Mouse (Mus musculus) inflammation-experienced regulatory T-cells, adult 6 months (primary cell): ENCODE measurements around the gene Rarg. TPM values are rescaled to one million over a fixed set of nuclear protein-coding genes. Genes with fewer than 3 reads are reported as not detected.

ENCODE experiments used
- ATAC-seq: one replicate; pipeline ENCODE4 v1.8.0; 2017
- polyA plus RNA-seq, 3 experiments: library from polyadenylated mRNA; unstranded; fragments of 100-300 nt; shearing (Covaris generic); gene quantifications; one replicate each; pipeline ENCODE4 v1.2.1; 2017

The Rarg gene
- polyA plus RNA-seq, result 10 to 100 TPM; 15.5 to 18.4 (median 18.3) TPM

DNA sequence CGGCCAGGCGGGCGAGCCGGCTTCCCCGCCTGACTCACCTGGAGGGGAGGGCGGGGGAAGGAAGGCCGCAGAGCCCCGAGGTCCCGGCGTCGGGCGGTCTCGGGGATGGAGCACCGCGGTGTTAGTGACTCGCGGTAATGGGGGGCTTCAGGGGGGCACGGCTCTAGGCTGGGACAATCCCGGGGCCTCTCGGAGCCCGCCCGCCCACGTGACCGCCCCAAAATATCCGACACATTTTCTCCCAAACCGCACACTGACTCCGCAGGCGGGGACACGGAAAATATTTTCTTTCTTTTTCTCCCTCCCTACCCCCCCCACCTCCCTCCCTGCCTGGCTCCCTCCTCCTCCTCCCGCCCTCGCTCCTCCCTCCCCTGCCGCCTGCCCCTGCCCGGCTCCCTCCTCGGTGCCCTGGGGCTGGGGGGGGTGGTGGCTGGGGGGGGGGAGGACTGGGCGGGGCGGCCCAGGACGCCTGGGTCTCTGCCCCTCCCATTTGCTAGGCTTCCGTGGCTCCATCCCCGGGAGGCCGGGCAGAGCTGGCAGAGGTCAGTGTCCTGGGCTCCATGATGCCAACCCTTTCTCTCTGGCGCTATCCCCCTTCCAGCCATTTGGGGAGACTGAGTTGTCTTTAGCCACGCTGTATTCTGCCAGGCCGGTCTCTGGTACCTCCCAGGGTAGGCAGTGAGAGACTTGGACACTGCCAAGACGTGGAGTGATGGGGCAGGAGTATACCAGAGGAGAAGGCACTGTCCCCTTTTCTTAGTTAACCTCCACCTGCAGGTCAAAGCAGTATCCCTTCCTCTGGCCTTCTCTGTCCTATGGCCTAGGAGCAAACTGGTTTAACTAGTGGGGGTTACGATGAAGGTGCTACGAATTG, at the start of gene Rarg:
TSS of gene Rarg (minus strand) at position 316 of the 874 bp plus-strand sequence.
- peak; percentile 47 for ATAC-seq

GRCm38 (mm10) chr15:102302542-102302941, 45.2 kb upstream of the Rarg start:
- ATAC-seq, result no peak

DNA sequence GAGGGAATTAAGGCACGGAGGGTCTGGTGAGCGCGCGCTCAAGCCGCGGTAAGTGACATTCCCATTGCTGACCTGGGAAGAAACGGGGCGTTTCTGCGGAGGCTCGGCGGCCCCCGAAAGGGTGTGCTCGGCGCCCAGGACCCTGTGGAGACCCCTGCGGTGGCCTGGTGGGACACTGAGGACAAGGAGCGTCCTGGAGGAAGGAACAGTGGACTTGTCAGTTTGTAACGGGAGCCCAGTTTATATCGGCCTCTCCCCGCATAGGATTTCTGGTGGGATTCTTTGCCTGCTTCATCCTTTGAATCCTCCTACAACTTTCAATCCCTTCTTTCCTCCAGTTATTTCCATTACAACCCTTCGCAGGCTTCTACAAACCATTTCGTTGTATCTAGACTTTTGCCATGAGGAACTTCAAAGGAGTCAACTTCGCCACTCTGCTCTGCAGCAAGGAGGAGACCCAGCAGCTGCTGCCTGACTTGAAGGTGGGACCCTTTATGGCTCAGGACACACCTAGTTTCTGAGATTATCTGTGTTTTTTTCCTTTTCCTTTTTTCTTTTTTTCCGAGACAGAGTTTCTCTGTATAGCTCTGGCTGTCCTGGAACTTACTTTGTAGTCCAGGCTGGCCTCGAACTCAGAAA, 39.2 kb upstream of the Rarg start:
- ATAC-seq, result no peak

GRCm38 (mm10) chr15:102295633-102296367, 38.5 kb upstream of the Rarg start, which contains the start of gene Espl1:
Gene Espl1, plus strand, starts transcription at chr15:102296266.
- ATAC-seq, result peak; percentile 100

DNA sequence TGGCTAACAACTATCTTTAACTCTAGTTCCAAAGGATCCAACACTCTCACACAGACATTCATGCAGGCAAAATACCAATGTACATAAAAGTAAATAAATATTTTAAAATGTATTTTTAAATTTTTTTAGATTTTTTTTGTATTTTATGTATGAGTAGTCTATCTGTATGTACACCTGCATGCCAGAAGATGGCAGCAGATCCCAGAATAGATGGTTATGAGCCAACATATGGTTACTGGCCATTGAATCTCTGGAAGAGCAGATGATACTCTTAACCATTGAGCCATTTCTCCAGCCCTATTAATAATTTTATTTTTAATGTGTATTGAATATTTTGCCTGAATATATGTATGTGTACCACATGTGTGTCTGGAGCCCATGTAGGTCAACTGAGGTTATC, 30.1 kb upstream of the Rarg start:
- ATAC-seq, result peak; percentile 63

DNA sequence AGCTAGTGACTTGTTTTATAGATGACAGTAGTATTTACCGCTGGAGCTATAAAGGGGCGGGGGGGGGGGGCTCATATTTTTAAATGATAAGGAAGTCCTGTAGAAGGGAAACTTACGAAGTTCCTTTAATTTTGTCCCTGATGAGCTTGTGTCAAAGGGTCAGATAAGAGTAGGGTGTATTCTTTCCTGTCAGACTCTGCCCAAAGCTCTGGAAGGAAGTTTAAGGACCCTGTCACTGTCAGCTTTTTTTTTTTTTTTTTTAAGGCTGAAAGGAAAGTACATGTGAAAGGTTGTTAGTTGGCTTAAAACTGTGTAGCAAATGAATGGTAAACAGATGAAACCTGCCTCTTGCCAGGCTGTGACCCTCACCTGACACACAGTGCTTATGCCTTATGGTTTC, 26.3 kb upstream of the Rarg start:
- ATAC-seq, result no peak

DNA sequence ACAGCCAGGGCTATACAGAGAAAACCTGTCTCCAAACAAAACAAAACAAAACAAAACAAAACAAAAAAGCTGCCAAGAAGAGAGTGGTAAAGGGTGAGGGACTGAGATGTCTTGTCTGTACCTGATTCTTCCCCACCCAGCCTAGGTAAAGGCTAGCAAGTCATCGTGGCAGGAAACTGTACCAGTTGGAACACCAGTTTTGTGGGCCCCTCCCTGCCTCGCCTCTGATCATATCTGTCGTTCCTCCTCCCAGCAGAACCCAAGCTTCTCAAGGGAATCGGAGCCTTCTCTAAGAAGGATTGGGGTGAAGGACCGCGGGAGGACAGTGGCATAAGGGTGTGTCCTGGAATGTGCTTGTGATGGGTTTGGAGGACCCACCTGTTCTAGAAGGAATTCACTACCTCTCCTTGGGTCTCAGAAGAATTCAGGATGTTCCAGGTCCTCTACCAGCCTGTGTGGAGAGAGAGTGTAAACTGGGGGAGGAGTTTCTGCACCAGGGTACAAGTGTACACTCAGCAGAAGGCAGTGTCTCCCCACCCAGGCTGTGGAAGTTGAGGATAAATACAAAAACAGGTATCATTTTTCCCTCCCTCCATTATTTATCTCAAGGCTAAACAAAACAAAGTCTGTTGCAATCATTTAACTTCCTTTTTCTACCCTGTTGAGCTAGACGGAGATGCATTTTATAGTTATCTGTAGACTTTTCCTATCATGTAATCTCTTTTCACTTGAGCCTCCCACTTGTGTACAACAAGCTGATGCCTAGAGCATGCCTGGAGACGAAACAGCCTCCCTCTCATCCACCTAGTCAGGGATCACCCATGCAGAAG, 25.4 kb upstream of the Rarg start:
- no peak for ATAC-seq

DNA sequence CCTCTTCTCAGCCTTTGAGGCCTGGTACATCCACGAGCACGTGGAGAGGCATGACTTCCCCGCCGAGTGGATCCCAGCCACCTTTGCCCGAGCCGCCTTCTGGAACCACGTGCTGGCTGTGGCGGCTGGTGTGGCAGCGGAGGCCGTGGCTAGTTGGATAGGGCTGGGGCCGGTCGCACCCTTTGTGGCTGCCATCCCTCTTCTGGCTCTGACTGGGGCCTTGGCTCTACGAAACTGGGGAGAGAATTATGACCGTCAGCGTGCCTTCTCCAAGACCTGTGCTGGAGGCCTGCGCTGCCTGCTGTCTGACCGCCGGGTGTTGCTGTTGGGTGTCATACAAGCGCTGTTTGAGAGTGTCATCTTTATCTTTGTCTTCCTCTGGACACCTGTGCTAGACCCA, 23.3 kb upstream of the Rarg start:
- ATAC-seq, result no peak

GRCm38 (mm10) chr15:102279783-102280520, 22.6 kb upstream of the Rarg start:
- ATAC-seq, result peak; percentile 3

DNA sequence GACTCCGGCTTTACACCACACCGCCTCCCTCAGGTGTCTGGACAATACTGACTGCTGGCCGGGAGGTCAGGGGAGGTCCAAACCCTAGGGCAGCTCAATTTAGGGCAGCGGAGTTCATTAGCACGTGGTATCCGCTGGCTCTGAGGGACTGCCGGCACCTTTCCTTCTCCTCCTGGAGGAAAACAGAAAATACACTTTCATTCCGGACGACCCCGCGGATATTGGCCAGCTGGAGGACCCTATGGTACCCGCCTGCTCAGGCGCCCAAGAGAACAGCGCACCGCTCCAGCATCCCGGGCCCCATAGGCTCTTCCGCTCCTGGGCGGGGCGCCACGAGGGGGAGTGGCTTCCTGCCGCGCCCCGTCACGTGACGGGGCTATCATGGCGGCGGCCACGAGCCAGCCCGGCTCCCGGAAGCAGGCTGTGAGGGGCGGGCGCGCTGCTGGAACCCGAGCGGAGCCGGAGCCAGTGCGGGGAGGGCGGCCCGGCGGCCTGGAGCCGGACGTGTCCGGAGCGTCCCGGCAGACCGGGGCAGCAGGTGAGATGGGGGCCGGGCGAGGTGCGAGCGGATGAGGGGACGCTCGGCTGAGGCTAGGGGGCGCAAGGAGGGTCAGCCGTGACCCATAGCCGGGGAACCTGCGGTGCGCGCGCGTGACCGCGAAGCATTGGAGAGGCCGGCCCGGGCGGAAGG, 21.9 kb upstream of the Rarg start, which contains the start of gene Mfsd5:
TSS of gene Mfsd5 (plus strand) at position 363 of the 691 bp plus-strand sequence.
- ATAC-seq, result peak; percentile 98

GRCm38 (mm10) chr15:102278726-102279091, 21.4 kb upstream of the Rarg start:
- no peak for ATAC-seq

DNA sequence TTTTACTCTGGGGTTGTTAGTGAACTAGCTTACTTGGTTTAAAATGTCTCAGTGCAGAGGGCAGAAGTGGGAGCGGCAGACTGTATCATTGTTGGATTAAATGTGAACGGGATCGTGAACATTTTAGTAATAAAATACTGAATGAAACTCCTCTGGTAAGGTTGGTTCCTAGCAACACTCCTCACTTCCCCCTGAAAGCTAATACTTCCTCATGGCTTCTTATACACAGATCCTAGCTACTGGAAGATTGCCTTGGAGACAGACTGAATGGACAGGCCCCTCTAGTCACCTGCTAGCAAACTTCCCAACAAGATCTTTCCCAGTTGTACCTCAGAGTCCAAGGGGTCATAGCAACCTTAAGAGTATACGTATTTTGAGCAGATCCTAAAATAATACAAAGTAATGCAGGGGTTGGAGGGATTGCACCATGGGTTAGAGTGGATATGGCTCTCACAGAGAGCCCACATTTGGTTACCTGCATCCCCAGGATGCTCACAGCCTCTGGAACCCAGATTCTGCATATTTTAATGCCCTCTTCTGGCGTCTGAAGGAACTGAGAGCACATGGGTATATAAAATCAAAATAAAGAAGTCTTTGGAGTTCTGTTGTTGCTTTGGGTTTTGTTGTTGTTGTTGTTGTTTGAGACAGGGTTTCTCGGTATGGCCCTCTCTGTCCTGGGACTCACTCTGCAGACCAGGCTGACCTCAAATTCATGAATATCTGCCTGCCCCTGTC, 16.8 kb upstream of the Rarg start:
- ATAC-seq, result no peak

DNA sequence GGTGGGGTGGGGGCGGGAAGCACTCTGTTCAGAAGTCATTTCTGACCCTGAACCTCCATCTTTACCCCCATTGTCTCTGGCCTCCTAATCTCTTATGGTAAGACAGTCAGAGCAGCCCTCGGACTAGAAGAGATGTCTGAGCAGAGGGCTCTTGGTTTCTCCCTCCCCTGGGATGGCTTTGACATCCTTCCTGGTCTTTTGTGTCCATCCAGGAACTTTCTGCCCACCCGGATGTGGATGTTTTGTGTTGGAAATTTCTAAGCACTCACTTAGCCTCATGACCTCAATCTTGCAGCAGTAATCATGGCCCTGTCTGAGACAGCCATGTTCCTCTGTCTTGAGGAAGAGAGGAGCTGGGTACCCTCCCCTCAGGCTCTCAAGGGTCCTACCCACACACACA, 14.1 kb upstream of the Rarg start:
- no peak for ATAC-seq

DNA sequence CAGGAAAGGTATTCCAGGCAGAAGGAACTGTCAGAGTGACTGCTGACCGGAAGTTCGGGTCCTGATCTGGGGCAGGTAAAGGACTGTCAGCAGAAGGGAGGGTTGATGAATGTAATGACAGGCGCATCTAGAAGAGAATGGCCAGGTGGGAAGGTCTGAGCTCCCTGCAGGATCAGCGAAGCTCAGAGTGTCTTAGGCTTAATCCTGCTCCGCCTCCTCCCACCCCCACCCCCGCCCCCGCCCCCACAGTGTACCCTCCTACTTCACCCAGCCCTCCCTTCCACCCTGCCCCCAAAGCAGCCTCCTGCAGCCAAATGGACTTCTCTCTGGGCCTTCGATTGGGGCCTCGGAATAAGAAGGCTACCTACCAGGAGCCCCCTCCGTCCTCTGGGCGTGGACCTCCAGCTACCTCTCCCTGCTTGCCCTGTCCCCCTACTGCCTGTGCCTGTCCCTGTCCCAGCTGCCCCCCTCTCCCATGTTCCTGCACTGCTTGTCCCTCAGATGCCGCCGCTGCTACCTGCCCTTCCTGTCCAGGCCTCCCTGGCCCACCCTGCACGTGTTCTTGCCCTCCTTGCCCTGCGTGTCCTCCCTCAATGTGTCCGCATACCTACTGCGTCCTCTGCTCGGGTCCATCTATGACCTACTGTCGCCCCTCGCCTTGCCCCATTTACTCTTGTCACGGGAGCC, 13.1 kb upstream of the Rarg start, which contains the start of gene Gm9918:
TSS of gene Gm9918 (plus strand) at position 290 of the 687 bp plus-strand sequence.
- ATAC-seq, result no peak

DNA sequence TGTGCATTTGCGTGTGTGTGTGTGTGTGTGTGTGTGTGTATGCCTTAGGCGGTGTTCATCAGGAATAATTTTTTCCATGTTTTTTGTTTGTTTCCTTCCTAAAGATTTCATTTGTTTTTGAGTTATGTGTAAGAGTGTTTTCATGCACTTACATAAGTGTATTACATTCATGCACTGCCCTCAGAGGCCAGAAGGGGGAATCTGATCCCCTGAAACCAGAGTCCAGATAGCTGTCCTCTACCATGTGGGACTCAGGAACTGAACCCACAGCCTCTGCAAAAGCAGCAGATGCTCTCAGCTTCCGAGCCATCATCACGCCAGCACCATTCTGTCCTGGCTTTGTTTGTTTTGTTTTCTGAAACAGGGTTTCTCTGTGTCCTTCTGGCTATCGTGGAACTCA, 8.2 kb upstream of the Rarg start:
- ATAC-seq, result no peak

DNA sequence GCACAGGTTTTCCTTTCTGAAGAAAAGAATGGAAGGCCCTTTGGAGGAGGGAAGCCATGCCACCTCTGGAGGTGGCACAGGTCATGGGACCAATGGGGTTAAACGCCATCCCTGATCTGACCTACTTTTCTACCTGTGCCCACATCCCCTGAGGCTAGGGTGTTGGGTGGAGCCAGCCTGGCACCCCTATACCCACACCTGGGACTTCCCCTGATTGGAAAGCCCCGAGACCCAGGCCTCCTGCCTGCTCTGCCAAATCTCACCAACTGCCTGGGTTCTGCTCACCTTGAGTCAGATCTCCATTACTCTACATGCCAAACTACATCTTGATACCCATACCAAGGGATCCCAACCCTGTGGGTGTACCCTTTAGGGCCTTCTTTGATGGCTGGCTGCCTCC, 5.7 kb upstream of the Rarg start:
- ATAC-seq, result peak; percentile 94

DNA sequence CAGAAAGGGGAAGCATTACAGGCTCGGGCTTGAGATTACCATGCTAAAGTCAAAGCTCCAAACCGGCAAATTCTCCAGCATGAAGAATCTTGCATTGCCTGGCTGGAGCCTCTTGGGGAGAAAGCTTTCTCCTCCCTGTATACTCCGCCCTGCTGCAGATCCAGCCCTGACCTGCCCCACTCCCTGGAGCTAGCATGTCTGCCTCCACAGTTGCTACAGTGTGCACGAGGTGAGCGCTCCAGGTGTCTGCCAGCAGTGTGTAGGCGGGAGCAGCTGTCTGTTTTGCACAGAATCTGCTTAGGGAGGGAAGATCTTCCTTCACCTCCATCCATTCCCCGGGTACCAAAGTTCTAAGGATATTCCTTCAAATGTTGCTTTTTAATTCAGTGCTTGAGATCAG, 5.3 kb upstream of the Rarg start:
- ATAC-seq, result no peak

DNA sequence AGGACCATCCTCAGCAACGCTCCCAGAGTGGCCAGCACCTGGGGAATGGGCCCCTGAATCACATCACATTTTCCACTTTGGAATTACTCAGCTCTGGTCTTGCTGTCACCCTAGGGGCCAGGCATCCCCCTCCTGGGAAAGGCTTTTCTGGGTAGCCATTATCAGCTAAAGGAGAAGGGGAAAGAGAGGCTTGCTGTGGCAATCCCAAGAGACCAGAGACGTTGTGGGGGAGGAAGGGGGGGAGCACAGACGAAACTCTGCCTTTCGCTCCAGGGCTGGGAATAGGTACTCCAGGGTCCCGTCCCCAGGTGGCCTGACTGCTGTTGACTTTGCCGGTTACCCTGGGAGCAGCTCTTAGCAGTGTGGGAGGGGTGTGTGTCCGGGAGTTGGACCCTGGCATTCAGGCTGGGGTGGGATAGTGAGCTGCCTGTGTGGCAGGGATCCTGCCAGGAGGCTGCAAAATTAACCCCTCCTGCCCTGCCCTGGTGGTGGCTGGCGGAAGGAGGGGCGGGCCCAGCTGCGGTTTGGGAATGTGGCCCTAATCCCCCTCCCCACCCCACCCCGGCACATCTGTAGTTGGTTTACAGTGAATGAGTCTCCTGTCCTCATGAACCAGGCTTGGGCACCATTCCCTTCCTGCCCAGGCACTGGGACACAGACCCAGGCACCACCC, 1.4 kb upstream of the Rarg start:
- ATAC-seq, result no peak

- ATAC-seq, result no peak
These were observed 756 bp upstream of the Rarg start for GRCm38 (mm10) chr15:102258076-102258470.
